Mouse (Mus musculus): ENCODE measurements around the gene AL731706.2. TPM values are rescaled to one million over a fixed set of nuclear protein-coding genes. Genes with fewer than 3 reads are reported as not detected.

The AL731706.2 gene
- 30.9 and 40.3 TPM in 2 replicates for polyA plus RNA-seq (2015; fragmentation: Nextera tagmentation; extraction: Ambion mirVana)

- no peaks in the 10 kb centered on the region for H3K9me3 ChIP-seq
- peaks cover 34% of the 10 kb centered on the region for H3K36me3 ChIP-seq
- WGBS = 94% methylated on average over 2 of the region's 2 CpGs
- H3K4me2 ChIP-seq = no peak within 1 kb of the TSS
- no peak within 1 kb of the TSS for H3K9ac ChIP-seq
- no peaks in the 10 kb centered on the region for H3K27me3 ChIP-seq
- H3K4me3 ChIP-seq = no peak within 1 kb of the TSS
- ATAC-seq (ENCODE audit: insufficient number of reproducible peaks, insufficient read depth, low FRiP score, low TSS enrichment, low read depth) = no peak
- peaks cover 5% of the 10 kb centered on the region; the same call in 1 of the 2 replicates for H3K4me1 ChIP-seq
- H3K27ac ChIP-seq = no peak within 1 kb of the TSS
Observed at GRCm38 (mm10) chr2:136885579-136885978, at the start of gene AL731706.2. TSS of gene AL731706.2 (minus strand) at chr2:136885679.

- Histone ChIP-seq H3K27me3 (no peaks in the 10 kb centered on the region), H3K4me3 (no peak overlapping the region), H3K9me3 (no peaks in the 10 kb centered on the region), H3K4me1 (peaks cover 5% of the 10 kb centered on the region), H3K27ac (no peak overlapping the region), H3K9ac (no peak overlapping the region), H3K36me3 (no peaks in the 10 kb centered on the region), H3K4me2 (no peak overlapping the region)
- 62% methylated on average over 4 of the region's 4 CpGs for WGBS
- ATAC-seq (ENCODE audit: insufficient number of reproducible peaks, insufficient read depth, low FRiP score, low TSS enrichment, low read depth) = no peak
Observed at GRCm38 (mm10) chr2:136921003-136921408, 35.5 kb upstream of the AL731706.2 start.

- no peaks in the 10 kb centered on the region for H3K9me3 ChIP-seq
- 85% methylated on average over 3 of the region's 3 CpGs for WGBS
- H3K4me1 ChIP-seq = peaks cover 5% of the 10 kb centered on the region
- H3K9ac ChIP-seq = no peak overlapping the region
- no peaks in the 10 kb centered on the region for H3K27me3 ChIP-seq
- H3K27ac ChIP-seq = no peak overlapping the region
- no peak overlapping the region for H3K4me3 ChIP-seq
- H3K36me3 ChIP-seq = no peaks in the 10 kb centered on the region
- no peak overlapping the region for H3K4me2 ChIP-seq
- no peak for ATAC-seq (ENCODE audit: insufficient number of reproducible peaks, insufficient read depth, low FRiP score, low TSS enrichment, low read depth)
Observed at GRCm38 (mm10) chr2:136920257-136920993, 34.9 kb upstream of the AL731706.2 start.

GRCm38 (mm10) chr2:136919433-136919832 is 34.0 kb upstream of the AL731706.2 start:
- peaks cover 5% of the 10 kb centered on the region for H3K4me1 ChIP-seq
- H3K9ac ChIP-seq = no peak overlapping the region
- no peaks in the 10 kb centered on the region for H3K9me3 ChIP-seq
- no peak for ATAC-seq (ENCODE audit: insufficient number of reproducible peaks, insufficient read depth, low FRiP score, low TSS enrichment, low read depth)
- H3K27ac ChIP-seq = no peak overlapping the region
- no peaks in the 10 kb centered on the region for H3K27me3 ChIP-seq
- no peak overlapping the region for H3K4me2 ChIP-seq
- no peaks in the 10 kb centered on the region for H3K36me3 ChIP-seq
- H3K4me3 ChIP-seq = no peak overlapping the region
- WGBS = 89% methylated on average over 1 of the region's 1 CpGs

DNA sequence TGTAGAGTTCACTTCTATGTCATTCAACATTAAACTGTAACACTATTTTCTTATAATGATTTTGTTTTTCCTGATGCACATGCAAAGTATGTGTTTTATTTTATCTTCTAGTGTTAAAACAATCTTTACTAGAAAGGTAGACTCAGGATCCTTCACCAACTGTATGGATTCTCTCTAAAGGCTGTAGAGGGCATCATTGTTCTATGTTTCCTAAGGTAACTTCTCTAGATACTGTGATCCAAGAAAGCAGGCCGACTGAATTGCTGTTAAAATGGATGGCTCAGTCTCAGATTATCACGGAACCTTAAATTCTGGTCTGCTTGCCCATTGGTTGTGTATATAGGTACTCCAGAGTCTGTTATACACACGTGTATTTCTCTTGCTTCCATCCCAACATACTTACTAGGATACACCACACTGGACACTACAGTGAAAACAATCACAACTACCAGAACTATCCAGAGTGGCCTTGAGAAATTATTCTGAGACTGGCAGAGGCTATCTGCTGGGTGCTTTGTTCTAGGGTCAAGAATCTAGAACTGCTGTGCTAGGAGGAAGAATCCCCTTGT is 28.9 kb upstream of the AL731706.2 start:
- H3K4me3 ChIP-seq = no peak overlapping the region
- H3K36me3 ChIP-seq = no peaks in the 10 kb centered on the region
- H3K9ac ChIP-seq = no peak overlapping the region
- no peak overlapping the region for H3K27ac ChIP-seq
- ATAC-seq (ENCODE audit: insufficient number of reproducible peaks, insufficient read depth, low FRiP score, low TSS enrichment, low read depth) = no peak
- WGBS = 37% methylated on average over 3 of the region's 3 CpGs
- peaks cover 11% of the 10 kb centered on the region for H3K4me1 ChIP-seq
- no peaks in the 10 kb centered on the region for H3K27me3 ChIP-seq
- no peaks in the 10 kb centered on the region for H3K9me3 ChIP-seq
- H3K4me2 ChIP-seq = no peak overlapping the region

- Histone ChIP-seq H3K4me3 (no peak overlapping the region), H3K9me3 (no peaks in the 10 kb centered on the region), H3K36me3 (no peaks in the 10 kb centered on the region), H3K27ac (no peak overlapping the region), H3K9ac (no peak overlapping the region), H3K27me3 (no peaks in the 10 kb centered on the region), H3K4me2 (no peak overlapping the region), H3K4me1 (peaks cover 11% of the 10 kb centered on the region)
- no peak for ATAC-seq (ENCODE audit: insufficient number of reproducible peaks, insufficient read depth, low FRiP score, low TSS enrichment, low read depth)
- 83% methylated on average over 3 of the region's 3 CpGs for WGBS
Observed at GRCm38 (mm10) chr2:136913021-136913420, 27.5 kb upstream of the AL731706.2 start.

DNA sequence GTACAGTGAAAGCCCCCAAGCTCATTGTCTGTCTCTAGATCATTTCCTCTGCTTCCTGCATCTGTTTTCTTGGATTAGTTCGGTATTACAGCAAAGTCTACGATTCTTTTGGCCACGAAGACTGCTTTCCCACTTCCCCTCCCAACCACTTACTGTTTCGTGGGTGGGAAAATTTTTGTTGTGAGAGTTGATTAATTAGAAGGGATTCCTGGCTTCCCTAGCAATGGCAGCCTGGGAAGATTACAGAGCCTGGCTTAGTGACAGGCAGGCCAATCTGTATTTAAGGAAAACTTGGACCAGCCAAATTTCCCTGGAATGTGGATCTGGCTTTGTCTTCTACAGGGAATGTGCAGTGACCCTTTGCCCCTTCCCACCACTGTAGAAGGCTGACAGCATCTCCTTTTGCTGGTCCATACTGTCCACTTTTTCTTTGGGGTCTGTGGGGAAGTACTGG is 26.5 kb upstream of the AL731706.2 start:
- H3K4me2 ChIP-seq = no peak overlapping the region
- peaks cover 11% of the 10 kb centered on the region for H3K4me1 ChIP-seq
- no peaks in the 10 kb centered on the region for H3K36me3 ChIP-seq
- H3K27ac ChIP-seq = peak overlapping the region; percentile 16; the same call in 1 of the 2 replicates
- ATAC-seq (ENCODE audit: insufficient number of reproducible peaks, insufficient read depth, low FRiP score, low TSS enrichment, low read depth) = no peak
- no peaks in the 10 kb centered on the region for H3K27me3 ChIP-seq
- no peak overlapping the region for H3K9ac ChIP-seq
- WGBS = 26% methylated on average over 4 of the region's 4 CpGs
- no peak overlapping the region for H3K4me3 ChIP-seq
- H3K9me3 ChIP-seq = no peaks in the 10 kb centered on the region

GRCm38 (mm10) chr2:136909298-136909697 is 23.8 kb upstream of the AL731706.2 start:
- H3K9me3 ChIP-seq = no peaks in the 10 kb centered on the region

GRCm38 (mm10) chr2:136908596-136908995 is 23.1 kb upstream of the AL731706.2 start:
- Histone ChIP-seq H3K9ac (no peak overlapping the region), H3K4me3 (no peak overlapping the region), H3K4me1 (peaks cover 5% of the 10 kb centered on the region; the same call in 1 of the 2 replicates), H3K9me3 (no peaks in the 10 kb centered on the region), H3K27me3 (no peaks in the 10 kb centered on the region), H3K36me3 (peaks cover 11% of the 10 kb centered on the region), H3K4me2 (no peak overlapping the region), H3K27ac (no peak overlapping the region)
- no peak for ATAC-seq (ENCODE audit: insufficient number of reproducible peaks, insufficient read depth, low FRiP score, low TSS enrichment, low read depth)
- 65% methylated on average over 3 of the region's 3 CpGs for WGBS

More at GRCm38 (mm10) chr2:136909298-136909697, 23.8 kb upstream of the AL731706.2 start:
- ATAC-seq (ENCODE audit: insufficient number of reproducible peaks, insufficient read depth, low FRiP score, low TSS enrichment, low read depth) = no peak
- Histone ChIP-seq H3K36me3 (peaks cover 11% of the 10 kb centered on the region), H3K27me3 (no peaks in the 10 kb centered on the region), H3K27ac (no peak overlapping the region), H3K4me3 (no peak overlapping the region), H3K4me1 (peaks cover 5% of the 10 kb centered on the region; the same call in 1 of the 2 replicates), H3K9ac (no peak overlapping the region), H3K4me2 (no peak overlapping the region)
- 78% methylated on average over 2 of the region's 2 CpGs for WGBS

DNA sequence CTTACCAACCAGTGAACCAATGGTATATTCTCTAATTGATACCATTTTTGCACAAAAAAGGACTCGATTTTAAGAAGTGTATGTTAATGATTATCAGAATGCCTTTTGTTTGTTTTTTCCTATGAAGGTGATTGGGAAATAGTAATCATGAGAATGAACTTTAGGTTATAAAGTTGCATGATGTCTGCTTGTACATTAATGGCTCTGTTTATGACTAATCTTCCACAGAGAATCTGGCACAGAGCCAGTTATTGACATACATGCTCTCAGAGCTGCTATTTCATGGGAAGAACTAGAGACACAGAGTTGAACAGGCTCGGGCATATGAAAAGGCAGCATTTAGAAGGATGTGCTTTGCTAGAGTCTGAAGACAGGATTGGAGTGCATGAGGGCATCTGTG is 10.7 kb upstream of the AL731706.2 start:
- 74% methylated on average over 2 of the region's 2 CpGs for WGBS
- H3K36me3 ChIP-seq = no peaks in the 10 kb centered on the region
- H3K27ac ChIP-seq = no peak overlapping the region
- H3K4me2 ChIP-seq = no peak overlapping the region
- ATAC-seq (ENCODE audit: insufficient number of reproducible peaks, insufficient read depth, low FRiP score, low TSS enrichment, low read depth) = no peak
- H3K4me3 ChIP-seq = no peak overlapping the region
- no peak overlapping the region for H3K9ac ChIP-seq
- H3K27me3 ChIP-seq = no peaks in the 10 kb centered on the region
- no peaks in the 10 kb centered on the region for H3K9me3 ChIP-seq
- H3K4me1 ChIP-seq = peaks cover 7% of the 10 kb centered on the region; the same call in 1 of the 2 replicates

- Histone ChIP-seq H3K4me1 (peaks cover 12% of the 10 kb centered on the region), H3K36me3 (no peaks in the 10 kb centered on the region), H3K27me3 (no peaks in the 10 kb centered on the region), H3K4me3 (no peak overlapping the region), H3K9me3 (no peaks in the 10 kb centered on the region), H3K4me2 (no peak overlapping the region), H3K27ac (no peak overlapping the region), H3K9ac (no peak overlapping the region)
- WGBS = 87% methylated on average over 2 of the region's 2 CpGs
- ATAC-seq (ENCODE audit: insufficient number of reproducible peaks, insufficient read depth, low FRiP score, low TSS enrichment, low read depth) = no peak
Observed at GRCm38 (mm10) chr2:136894494-136894893, 9.0 kb upstream of the AL731706.2 start.

GRCm38 (mm10) chr2:136891951-136892371 is 6.5 kb upstream of the AL731706.2 start:
- H3K36me3 ChIP-seq = no peaks in the 10 kb centered on the region
- peak; percentile 86 for ATAC-seq (ENCODE audit: insufficient number of reproducible peaks, insufficient read depth, low FRiP score, low TSS enrichment, low read depth)
- H3K27ac ChIP-seq = peak overlapping the region; percentile 92
- H3K27me3 ChIP-seq = no peaks in the 10 kb centered on the region
- H3K4me1 ChIP-seq = peaks cover 12% of the 10 kb centered on the region
- H3K4me3 ChIP-seq = peak overlapping the region; percentile 82
- under 1% methylated on average over 23 of the region's 23 CpGs for WGBS
- H3K4me2 ChIP-seq = peak overlapping the region; percentile 62
- H3K9me3 ChIP-seq = no peaks in the 10 kb centered on the region
- H3K9ac ChIP-seq = peak overlapping the region; percentile 74
